Mouse (Mus musculus): ENCODE data around the gene Ascc2.

Gene Ascc2

GRCm38 (mm10) chr11:4716530-4717236 is 79.1 kb downstream of the Ascc2 start:
- no peak for DNase-seq (ENCODE audit: extremely low read depth, low read depth, low spot score)

GRCm38 (mm10) chr11:4718548-4718947 is 81.0 kb downstream of the Ascc2 start:
- DNase-seq (ENCODE audit: extremely low read depth, low read depth, low spot score), result no peak

- DNase-seq (ENCODE audit: extremely low read depth, low read depth, low spot score), result no peak
Observed at GRCm38 (mm10) chr11:4719961-4720360, 82.4 kb downstream of the Ascc2 start.

- no peak for DNase-seq (ENCODE audit: extremely low read depth, low read depth, low spot score)
Observed at GRCm38 (mm10) chr11:4720393-4720792, 82.8 kb downstream of the Ascc2 start.

- no peak for DNase-seq (ENCODE audit: extremely low read depth, low read depth, low spot score)
Observed at GRCm38 (mm10) chr11:4720900-4721580, 83.5 kb downstream of the Ascc2 start.

- no peak for DNase-seq (ENCODE audit: extremely low read depth, low read depth, low spot score)
Observed at GRCm38 (mm10) chr11:4721728-4722127, 84.2 kb downstream of the Ascc2 start.

GRCm38 (mm10) chr11:4729603-4730002 is 92.1 kb downstream of the Ascc2 start:
- DNase-seq (ENCODE audit: extremely low read depth, low read depth, low spot score), result peak; percentile 83

GRCm38 (mm10) chr11:4730096-4730495 is 92.5 kb downstream of the Ascc2 start:
- DNase-seq (ENCODE audit: extremely low read depth, low read depth, low spot score), result peak; percentile 92

GRCm38 (mm10) chr11:4730913-4731312 is 93.4 kb downstream of the Ascc2 start:
- DNase-seq (ENCODE audit: extremely low read depth, low read depth, low spot score), result peak; percentile 46

GRCm38 (mm10) chr11:4731781-4732180 is 94.2 kb downstream of the Ascc2 start:
- no peak for DNase-seq (ENCODE audit: extremely low read depth, low read depth, low spot score)

- no peak for DNase-seq (ENCODE audit: extremely low read depth, low read depth, low spot score)
Observed at GRCm38 (mm10) chr11:4734179-4734578, 96.6 kb downstream of the Ascc2 start.

Data from fat pad, adult 2 months (tissue).